Mouse (Mus musculus) CH12.LX (cell line): ENCODE measurements around the gene Vps9d1.

Experiments
- BHLHE40 ChIP-seq: IDR thresholded peaks from 2 replicates; pipeline ENCODE4 v1.6.1; 2011; ENCODE audit warnings: mild to moderate bottlenecking, low read depth, low read length, improper control_type of control experiment
- CTCF ChIP-seq, 2 experiments: IDR thresholded peaks in 1 of 2; conservative IDR thresholded peaks in 1 of 2; 2 replicates each; pipeline ENCODE4 v1.5.1; 2011 to 2012; ENCODE audit warnings: low read depth in 2 of 2, low read length in 2 of 2, improper control_type of control experiment in 1 of 2, inconsistent platforms in 1 of 2, mild to moderate bottlenecking in 1 of 2, moderate library complexity in 1 of 2
- JUND ChIP-seq: conservative IDR thresholded peaks from 2 replicates; pipeline ENCODE4 v1.6.1; 2011; ENCODE audit warnings: low read depth, low read length, improper control_type of control experiment
- MAX ChIP-seq: IDR thresholded peaks from 2 replicates; pipeline ENCODE4 v1.6.1; 2011; ENCODE audit warnings: low read length, improper control_type of control experiment
- POLR2A ChIP-seq: IDR thresholded peaks from 2 replicates; pipeline ENCODE4 v1.6.1; 2011; ENCODE audit warnings: low read depth, mild to moderate bottlenecking, improper control_type of control experiment, low read length
- ZC3H11A ChIP-seq: IDR thresholded peaks from 2 replicates; pipeline ENCODE4 v1.6.1; 2012; ENCODE audit warnings: low read depth, mild to moderate bottlenecking, inconsistent platforms, low read length, improper control_type of control experiment

- TF ChIP-seq JUND (no peak), MAX (no peak; the same call in 1 of the 2 replicates), ZC3H11A (no peak), POLR2A (peak; percentile 72), CTCF (conservative IDR thresholded peaks at IDR 0.05 in 1 of 2, IDR thresholded peaks at IDR 0.05 in 1 of 2; ENCODE audit: low read depth in 2 of 2, low read length in 2 of 2) (no peak), BHLHE40 (no peak)
Observed at GRCm38 (mm10) chr8:123254099-123254885, at the start of gene Vps9d1, which contains the start of gene Zfp276.
